Mouse (Mus musculus) heart, adult 11 months (tissue): Measurements from ENCODE around the gene Akap8.

Experiments used
- DNase-seq: peaks from one replicate; pipeline ENCODE4 v3.0.0; 2022

Gene Akap8

GRCm38 (mm10) chr17:32348406-32348805 lies 27.4 kb upstream of the Akap8 start:
- DNase-seq = peak; percentile 75

GRCm38 (mm10) chr17:32341102-32341501 lies 20.1 kb upstream of the Akap8 start:
- no peak for DNase-seq

DNA sequence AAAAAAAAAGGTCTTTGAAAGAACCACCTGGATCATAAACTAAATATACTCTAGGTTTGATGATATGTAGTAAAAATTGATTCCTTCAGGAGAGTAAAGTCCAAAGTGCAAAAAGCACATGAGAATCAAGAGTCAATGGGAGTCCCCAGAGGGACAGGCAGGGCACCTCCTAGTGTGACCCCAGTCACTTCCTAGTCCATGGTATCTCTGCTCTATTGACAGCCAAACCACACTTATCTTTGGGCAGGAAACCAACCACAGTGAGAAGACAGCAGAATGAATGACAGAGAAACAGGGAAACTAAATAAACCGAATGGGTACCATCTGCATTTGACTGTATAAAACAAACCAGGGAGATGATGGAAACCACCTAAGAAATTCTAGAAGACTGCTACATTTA lies 19.1 kb upstream of the Akap8 start:
- DNase-seq = peak; percentile 81

DNA sequence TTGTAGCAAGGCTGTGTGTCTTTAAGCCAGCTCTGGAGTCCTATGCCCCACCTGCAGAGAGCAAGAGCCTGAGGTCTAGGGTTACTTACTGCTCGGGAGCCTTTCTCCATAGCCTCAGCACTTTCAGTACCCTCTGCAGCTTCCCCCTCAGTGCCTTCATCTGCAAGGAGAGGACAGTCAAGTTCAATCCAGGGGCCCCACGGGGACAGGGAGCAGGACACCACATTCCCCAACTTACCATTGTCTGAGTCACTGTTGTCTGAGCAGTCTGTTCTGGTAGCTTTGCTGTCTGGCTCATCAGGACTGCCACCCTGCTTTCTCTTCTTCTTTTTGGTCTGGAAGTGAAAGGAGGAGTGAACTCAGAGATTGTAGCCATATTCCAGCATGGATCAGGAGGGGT lies 14.8 kb upstream of the Akap8 start:
- peak; percentile 94 for DNase-seq

GRCm38 (mm10) chr17:32334921-32335320 lies 13.9 kb upstream of the Akap8 start:
- DNase-seq = peak; percentile 92

- no peak for DNase-seq
These were observed 12.8 kb upstream of the Akap8 start for GRCm38 (mm10) chr17:32333675-32334303.

DNA sequence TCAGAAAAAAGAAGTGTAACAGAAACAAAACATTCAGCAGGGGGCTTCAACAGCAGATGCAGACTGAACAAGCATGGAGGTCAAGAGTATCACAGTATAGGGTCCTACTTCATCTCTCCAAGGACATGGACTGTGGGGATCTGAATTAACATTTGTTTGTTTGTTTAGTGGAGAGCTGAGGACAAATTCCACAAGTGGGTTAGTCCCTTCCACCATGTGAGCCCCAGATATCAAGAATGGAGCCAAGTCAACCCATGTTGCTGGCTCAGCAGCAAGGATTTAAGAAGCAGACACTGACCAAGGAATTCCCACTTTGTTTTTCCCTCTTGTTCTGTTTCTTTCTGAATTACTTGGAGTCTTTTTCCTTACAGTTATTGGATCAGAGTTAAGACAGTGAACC lies 6.5 kb upstream of the Akap8 start:
- DNase-seq = no peak

DNA sequence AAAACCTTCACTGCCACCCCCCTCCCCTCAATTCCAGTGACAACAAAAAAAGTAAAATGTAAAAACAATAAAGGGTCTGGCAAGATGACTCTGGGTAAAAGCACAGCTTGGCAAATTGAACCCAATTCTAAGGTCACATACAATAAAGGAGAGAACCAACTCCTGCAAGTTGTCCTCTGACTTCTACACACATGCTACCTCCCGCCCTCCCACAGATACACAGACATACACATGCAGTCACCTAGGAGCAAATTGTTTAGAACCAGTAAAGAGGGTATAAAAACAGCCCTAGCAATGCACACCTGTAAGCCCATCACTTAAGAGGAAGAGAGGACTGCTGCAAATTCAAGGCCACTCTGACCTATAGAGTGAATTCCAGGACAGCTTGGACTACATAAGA lies 1.8 kb upstream of the Akap8 start:
- peak; percentile 74 for DNase-seq

GRCm38 (mm10) chr17:32321836-32322235 lies 798 bp upstream of the Akap8 start:
- no peak for DNase-seq

- no peak for DNase-seq
These were observed 324 bp upstream of the Akap8 start for GRCm38 (mm10) chr17:32321390-32321734.

DNA sequence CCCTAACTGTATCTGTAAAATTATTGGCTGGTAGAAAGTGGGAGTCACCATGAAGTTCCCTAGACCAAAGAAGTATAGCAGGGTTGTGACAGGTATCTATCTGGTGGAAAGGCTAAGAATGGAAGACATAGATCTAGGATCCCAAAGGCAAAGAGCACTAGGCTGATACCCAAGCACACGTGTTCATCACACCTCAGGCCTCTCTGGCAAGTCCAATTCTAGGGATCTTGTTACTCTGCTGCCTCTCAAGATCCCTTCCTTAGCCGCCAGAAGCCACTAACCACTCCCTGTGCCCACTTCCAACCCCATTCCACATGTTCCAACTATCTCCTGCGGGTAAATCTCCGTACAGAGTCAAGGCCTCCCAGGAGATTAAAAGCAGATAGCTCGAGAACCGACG lies 1.1 kb downstream of the Akap8 start:
- no peak for DNase-seq

GRCm38 (mm10) chr17:32317708-32318107 lies 3.3 kb downstream of the Akap8 start:
- DNase-seq = peak; percentile 86

GRCm38 (mm10) chr17:32317032-32317431 lies 4.0 kb downstream of the Akap8 start:
- DNase-seq = peak; percentile 84

DNA sequence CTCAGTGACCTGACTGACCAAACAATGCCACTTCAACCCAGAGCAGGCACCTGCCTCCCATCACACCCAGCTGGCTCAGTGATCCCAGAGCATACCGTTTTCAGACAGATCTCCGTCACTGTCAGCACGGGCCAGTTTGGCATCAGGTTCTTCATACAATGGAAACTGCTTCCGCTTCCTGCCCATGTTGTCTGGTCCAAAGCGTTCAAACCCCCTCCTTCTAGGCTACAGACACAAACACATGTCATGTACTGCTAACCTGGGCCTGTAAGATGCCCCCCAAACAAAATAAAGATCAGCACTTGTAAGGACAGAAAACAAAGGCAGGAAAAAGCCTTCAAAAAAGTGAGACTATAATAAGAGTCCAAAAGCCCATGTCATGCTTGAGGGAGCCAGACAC lies 5.5 kb downstream of the Akap8 start:
- DNase-seq = peak; percentile 86

DNA sequence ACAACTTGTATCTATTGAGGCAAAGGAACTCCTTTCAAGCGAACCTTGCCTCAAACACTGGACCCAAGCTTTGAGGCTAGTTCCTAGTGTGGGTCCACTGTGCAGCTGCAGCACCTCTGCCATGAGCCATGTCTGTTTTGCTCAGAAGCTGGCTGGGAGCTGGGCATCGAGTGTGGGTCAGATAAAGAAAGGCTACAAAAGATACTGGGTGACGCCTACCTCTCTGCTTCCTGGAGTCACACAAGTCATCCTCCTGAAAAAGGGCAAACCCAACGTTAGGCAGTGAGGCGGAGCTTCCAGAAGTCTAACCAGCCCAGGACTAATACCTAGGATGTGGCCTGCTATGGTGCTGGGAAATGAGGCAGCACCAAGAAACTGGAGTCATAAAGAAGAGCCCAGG lies 7.1 kb downstream of the Akap8 start:
- peak; percentile 74 for DNase-seq

DNA sequence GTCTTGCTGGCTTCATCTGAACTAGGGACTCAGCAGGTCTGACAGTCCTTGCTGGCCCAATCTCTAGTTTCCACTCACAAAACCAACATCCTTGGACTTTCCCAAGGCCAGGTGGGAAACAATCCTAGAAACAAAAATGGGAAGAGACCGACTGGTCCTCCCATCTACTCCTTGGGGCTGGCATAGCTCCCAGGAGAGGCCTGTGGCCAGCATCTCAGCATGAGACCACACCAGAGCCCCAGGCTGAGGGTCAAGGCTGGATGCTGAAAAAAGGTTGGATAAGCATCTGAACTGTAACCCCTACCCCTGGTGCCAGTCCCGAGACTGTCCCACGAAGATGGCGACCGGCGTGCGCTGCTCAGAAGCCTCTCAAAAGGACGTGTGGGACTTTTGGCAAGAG lies 8.2 kb downstream of the Akap8 start:
- DNase-seq = peak; percentile 88

DNA sequence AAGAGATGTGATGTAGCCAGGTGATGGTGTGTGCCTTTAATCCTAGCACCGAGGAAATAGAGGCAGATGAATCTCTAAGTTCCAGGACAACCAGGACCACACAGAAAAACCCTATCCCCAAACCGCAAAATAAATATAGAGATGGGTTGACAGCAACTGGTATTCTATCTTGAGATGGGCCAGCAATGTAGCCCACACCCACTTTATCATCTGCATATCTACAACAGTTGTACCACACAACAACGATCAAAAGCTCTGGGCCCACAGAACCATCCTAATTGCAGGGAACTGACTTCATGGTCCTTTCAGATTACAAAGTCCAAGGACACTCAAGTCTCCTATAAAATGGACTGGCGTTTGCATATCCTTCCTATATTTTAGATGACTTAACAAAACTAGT lies 13.1 kb downstream of the Akap8 start:
- no peak for DNase-seq

DNA sequence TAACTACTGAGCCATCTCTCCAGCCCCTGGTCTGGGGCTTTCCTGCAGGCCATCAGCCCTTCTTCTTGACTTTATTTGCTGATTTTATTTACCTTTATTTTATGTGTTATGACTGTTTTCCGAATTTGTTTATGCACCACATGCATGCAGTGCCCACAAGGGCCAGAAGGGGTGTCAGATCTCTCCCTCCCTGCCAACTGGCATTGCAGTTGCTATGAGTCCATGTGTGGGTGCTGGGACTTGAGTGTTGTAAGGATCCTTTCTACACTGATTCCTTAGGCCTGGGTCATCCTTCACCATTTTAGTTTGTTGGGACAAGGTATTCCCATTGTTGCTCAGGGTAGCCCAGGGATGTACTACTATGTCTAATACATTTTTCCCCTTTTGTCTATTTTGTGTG lies 22.9 kb downstream of the Akap8 start:
- peak; percentile 51 for DNase-seq

DNA sequence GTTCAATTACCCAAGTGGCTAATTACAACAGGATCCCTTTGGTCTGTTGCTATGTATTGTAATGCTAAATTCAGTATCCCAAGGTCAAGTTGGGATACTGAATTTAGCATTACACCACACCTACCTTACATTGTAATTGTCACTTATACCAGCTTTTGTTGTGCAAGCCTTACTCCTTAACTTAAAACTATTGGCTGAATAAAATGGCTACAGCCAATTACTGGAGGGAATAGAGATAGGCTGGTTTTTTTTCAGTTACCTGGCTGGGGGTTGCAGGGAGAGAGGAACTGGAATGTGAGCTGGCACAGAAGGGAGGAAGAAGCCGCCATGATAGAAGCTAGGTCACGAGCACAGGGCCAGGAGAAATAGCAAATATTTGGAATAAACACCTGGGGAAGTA lies 25.1 kb downstream of the Akap8 start:
- peak; percentile 48 for DNase-seq

GRCm38 (mm10) chr17:32295160-32295559 lies 25.9 kb downstream of the Akap8 start:
- peak; percentile 63 for DNase-seq

GRCm38 (mm10) chr17:32285138-32285670 lies 35.8 kb downstream of the Akap8 start:
- peak; percentile 34 for DNase-seq

- DNase-seq = peak; percentile 99
These were observed 36.5 kb downstream of the Akap8 start, which contains the start of gene Brd4 for GRCm38 (mm10) chr17:32284262-32285137. Gene Brd4 (minus strand): TSS chr17:32284722.

DNA sequence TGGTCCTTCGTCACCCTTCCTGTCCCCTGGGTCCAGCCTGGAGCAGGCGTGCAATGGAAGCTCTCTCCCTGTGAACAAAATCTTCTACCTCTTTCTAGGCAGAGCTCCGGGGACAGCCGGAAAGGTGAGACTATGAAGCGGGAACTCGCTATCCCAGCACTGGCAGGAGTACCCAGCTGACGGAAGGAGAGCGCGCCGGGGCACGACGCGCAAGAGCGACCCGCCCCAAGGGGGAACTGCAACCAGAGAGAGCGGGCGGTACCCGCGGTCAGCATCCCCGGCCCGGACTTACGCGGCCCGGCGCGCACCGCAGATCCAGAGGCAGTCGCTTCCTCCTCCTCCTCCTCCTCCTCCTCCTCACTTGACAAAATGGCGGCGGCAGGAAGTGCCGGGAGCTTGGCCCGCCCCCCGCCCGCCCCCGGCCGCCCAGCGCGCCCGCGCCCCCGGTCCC lies 37.2 kb downstream of the Akap8 start:
- DNase-seq = peak; percentile 97

- peak; percentile 94 for DNase-seq
These were observed 37.7 kb downstream of the Akap8 start for GRCm38 (mm10) chr17:32283341-32283740.
